Mouse (Mus musculus) embryonic fibroblast, embryonic 13.5 days (primary cell): ENCODE data around the gene Btbd2.

Experiments
- CTCF ChIP-seq: IDR thresholded peaks from 2 replicates; pipeline ENCODE4 v1.5.1; 2011; ENCODE audit warnings: mild to moderate bottlenecking, control low read depth, low read length, moderate library complexity, borderline replicate concordance; ENCODE audit not compliant: insufficient read depth
- POLR2A ChIP-seq: IDR thresholded peaks from 2 replicates; pipeline ENCODE4 v1.6.1; 2011; ENCODE audit warnings: low read depth, mild to moderate bottlenecking, control low read depth, low read length, moderate library complexity

DNA sequence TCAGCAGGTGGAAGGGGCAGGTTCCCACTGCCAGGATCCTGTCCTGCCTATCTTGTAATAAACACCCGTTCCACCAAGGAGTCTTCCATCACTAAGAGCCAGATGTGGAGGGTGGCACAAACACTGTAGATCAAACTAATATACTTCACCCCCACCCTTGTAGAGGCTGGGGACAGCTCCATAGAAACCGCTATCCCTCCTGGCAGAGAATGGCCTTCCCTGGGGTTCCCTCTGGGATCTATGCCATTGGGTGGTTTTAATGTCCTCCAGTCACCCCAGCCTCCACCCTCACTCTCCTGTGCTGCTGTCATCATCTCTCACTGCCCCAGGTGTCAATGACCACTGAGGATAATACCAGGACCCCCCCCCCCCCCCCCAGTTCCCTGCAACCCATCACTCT is 13.7 kb upstream of the Btbd2 start:
- TF ChIP-seq CTCF (no peak), POLR2A (no peak)
